Mouse (Mus musculus) embryonic fibroblast, embryonic 13.5 days (primary cell): ENCODE data around the gene Pknox2.

ENCODE experiments used
- CTCF ChIP-seq: IDR thresholded peaks from 2 replicates; pipeline ENCODE4 v1.5.1; 2011; ENCODE audit warnings: mild to moderate bottlenecking, control low read depth, low read length, moderate library complexity, borderline replicate concordance; ENCODE audit not compliant: insufficient read depth
- POLR2A ChIP-seq: IDR thresholded peaks from 2 replicates; pipeline ENCODE4 v1.6.1; 2011; ENCODE audit warnings: low read depth, mild to moderate bottlenecking, control low read depth, low read length, moderate library complexity

GRCm38 (mm10) chr9:37089894-37090652 is 57.1 kb downstream of the Pknox2 start:
- TF ChIP-seq POLR2A (no peak), CTCF (no peak)
